Mouse (Mus musculus): ENCODE measurements around the gene Exoc6b.
"Not testable (repeated sequence)": the region's sequence is repeated elsewhere in the genome, so short reads cannot be mapped to it uniquely, and the experiment has no call there.

The Exoc6b gene

DNA sequence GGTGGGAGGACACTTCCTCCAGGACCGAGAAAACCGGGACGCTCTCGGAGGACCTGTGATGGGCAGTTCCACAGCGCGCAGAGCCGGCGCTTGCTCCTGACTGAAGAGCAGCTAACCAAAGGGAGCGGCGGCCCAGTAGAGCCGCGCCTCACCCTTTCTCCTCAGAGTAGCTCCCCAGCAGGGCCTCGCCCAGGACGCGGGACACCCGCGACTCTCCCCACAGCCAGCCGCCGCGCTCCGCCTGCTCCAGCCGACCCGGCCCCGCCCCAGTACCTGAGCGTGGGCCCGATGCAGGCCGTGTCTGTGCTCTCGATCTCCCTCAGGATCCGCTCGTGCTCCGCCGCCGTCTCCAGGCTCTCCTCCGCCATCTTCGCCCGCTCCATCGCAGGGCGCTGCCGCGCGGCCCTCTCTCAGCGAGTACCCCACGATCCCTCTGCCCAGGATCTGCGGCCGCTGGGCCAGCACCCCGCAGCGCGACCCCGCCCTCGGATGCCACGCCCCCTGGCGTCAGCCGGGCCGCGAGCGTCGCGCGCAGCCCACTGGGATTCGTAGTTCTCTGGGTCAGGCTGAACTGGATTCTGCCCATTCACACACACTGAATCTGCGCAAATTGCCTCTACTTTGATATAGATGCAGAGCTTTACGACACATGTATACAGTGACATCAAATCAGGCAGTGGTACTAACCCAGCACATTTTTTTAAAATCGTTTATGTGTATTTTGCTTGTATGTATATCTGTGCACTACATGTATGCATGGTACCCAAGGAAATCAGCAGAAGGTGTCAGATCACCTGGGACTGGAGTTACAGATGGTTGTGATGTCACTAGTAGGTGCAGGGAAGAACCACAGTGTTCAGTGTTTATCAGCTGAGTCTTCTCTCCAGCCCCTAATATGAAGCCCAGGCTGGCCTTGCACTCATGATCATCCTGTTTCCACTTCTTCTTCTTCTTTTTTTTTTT lies at the start of gene Exoc6b:
Gene Exoc6b (minus strand): TSS at position 491 of the 963 bp plus-strand sequence.
- in situ Hi-C loops (cut with MboI; ENCODE audit: unreplicated experiment in 2 of 2), result no loop called here

DNA sequence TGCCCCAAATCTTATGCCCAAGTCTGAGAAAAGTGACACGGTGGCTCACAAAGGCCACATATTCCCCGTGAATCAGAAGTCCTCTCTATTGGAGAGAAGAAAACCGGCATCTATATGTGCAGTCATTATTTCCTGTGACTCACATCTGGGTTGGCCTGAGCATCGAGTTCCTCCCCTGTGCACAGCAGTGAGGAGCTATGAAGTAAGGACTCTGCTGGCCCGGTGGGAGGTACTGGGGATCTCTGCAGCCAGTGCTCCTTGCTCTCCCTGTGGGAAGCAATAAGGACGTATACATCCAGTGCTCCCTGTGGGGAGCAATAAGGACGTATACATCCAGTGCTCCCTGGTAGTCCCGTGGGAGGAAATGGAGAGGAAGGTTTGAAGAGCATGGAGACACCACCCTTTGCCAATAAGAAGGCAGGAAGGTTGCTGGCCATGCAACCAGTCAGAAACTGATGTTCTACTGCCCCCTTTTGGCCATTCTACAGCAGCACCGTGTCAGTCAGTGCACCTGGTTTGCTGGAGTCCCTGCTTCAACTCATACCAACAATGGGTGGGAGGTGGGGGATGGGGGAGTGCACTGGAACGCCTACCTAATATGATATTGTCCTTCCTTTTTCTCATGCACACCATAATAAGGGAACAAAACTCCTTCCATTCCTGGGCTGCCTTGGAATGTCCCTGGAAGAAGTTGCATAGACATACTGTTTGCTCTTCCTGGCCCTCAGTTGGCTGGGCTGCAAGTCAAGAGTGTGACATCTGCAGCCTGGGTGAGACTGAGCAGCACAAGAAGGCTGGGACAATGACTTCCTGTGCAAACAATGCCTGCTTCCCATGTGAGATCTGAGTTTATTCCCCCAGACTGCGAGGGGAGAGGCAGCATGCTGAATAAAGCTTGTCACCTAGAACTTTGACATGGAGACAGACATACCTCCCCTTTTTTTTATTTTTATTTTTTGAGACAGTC lies 48.5 kb upstream of the Exoc6b start:
- in situ Hi-C loops (cut with MboI; ENCODE audit: unreplicated experiment in 2 of 2), result loop anchor here in 1 of 2 experiments (25.0 kb wide), 1 partner anchor 1231 kb away; no protein-coding TSS in a partner anchor

DNA sequence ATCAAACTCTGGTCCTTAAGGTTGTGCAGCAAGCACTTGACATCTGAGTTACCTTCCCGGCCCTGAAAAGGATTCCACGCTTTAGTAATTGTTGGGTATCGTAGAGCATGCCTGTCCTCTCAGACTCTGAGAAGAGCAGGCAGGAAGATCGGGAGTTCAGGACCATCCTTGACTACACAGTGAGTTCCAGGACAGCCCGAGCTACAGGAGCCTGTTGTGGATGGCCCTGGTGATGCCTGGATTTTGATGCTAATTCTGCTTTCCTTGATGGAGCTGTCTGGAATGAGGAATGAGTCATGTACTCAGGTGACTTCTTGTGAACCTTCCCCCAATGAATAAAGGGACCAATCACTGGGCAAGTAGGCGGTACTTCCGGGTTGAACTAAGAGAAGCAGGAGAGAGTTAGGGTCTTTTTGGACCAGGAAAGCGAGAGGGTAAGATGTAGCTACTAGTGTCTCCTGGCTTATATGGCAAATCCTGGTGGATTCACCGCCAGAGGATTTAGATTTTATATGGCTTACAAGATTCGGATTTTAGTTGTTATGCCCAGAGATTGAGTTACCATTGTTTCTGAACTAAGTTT lies 35.8 kb upstream of the Exoc6b start:
- in situ Hi-C loops (cut with MboI; ENCODE audit: unreplicated experiment in 2 of 2), result loop anchor here in 1 of 2 experiments (25.0 kb wide), 1 partner anchor 1218 kb away; no protein-coding TSS in a partner anchor

DNA sequence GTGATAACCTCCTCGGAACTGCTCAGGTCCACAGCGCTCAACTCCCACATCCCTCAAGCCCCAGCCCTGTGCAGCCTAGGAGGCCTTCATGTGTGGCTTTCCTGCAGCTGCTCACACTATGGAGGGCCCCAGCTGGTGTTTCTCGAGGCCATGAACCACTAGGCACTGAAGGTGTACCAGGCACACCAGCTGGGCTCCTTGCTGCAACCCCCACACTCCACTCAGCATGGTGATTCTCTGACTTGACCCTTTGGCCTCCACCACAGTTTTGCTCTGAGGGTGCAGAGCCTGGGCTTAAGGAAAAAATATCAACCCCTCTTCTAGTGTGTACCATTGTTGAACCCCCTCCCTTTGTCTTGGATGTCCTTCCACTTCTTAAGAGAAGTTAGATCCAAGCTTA lies 34.0 kb upstream of the Exoc6b start:
- in situ Hi-C loops (cut with MboI; ENCODE audit: unreplicated experiment in 2 of 2), result loop anchor here in 1 of 2 experiments (25.0 kb wide), 1 partner anchor 1216 kb away; no protein-coding TSS in a partner anchor

DNA sequence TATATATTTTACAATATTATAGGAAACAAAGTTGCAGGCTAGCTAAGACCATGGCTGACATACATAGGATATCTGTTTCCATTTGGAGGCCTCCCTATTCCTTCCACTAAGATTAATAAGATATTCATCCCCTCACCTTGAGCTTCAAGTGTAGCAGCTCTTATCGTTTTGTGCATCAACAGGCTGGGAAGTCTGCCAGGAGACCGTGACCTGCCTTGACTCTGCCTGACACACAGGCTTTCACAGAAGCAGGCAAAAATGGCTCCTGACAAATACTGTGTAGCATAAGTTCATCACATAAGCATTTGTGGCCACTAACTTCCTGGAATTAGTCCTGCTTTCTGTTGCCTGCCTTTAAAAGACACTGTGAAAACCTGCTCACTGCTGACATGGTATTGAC lies 27.1 kb upstream of the Exoc6b start:
- in situ Hi-C loops (cut with MboI; ENCODE audit: unreplicated experiment in 2 of 2), result no loop called here

DNA sequence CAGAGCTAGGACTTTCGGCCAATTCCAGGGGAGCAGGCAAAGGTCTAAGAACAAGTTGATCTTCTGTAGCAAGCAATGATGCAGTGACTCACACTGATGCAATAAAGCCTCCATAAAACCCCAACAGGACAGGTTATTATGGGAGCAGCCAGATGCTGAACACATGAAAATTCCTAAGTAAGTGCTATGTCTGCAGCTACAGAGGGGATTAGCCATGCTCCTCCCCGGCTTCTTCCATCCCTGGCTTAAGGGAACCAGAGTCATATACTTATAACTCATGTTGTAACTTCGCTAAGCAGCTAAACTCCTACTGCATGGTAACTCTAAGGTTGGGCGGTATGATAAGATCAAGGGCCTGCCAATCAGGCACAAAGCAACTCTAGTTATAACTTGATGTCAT lies 18.1 kb upstream of the Exoc6b start:
- in situ Hi-C loops (cut with MboI; ENCODE audit: unreplicated experiment in 2 of 2), result no loop called here

DNA sequence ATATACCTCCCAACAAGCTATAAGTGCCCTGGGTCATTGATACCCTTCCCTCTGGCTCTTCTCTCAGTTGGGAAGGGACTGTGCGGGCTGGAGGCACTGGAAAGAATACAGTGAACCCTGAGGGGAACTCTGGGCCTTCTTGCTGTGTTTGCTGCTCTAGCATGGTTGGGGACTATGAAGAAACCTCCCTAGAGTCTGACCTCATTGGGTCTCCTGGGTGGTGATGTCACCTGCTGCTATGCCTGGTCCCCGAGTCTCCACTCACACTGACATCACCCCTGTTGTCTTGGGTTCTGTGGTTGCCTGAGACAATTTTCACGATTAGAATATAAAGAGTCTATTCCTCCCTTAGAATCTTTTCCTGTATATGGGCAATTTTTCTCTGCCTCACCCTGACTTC lies 17.3 kb upstream of the Exoc6b start:
- in situ Hi-C loops (cut with MboI; ENCODE audit: unreplicated experiment in 2 of 2), result no loop called here

DNA sequence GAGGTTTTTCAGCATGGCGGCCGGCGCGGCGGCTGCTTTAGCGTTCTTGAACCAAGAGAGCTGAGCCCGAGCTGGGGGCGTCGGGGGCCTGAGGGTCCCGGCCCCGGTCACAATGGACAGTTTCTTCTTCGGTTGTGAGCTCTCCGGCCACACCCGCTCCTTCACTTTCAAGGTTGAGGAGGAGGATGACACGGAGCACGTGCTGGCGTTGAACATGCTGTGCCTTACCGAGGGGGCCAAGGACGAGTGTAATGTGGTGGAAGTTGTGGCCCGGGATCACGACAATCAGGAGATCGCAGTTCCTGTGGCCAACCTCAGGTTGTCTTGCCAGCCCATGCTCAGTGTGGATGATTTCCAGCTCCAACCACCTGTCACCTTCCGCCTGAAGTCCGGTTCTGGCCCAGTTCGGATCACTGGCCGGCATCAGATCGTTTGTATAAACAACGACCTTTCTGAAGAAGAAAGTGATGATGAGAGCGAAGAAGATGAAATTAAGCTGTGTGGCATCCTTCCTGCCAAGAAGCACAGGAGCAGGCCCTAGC lies 6.9 kb upstream of the Exoc6b start:
- in situ Hi-C loops (cut with MboI; ENCODE audit: unreplicated experiment in 2 of 2), result not testable (repeated sequence)

DNA sequence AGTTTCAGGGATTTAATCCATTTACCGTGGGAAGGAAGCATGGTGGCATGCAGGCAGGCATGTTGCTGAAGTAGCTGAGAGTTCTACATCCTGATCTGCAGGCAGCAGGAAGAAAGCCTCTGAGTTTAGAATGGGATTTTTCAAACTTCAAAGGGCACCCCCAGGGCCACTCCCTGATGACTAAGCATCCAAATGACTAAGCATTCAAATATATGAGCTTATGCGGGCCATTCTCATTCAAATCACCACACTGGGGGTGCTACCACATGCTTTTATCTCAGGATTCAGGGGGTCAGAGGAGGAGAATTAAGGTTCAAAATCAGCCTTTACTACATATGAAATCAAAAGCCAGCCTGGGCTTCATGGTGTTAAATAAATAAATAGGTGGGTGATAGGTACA lies 5.7 kb upstream of the Exoc6b start:
- in situ Hi-C loops (cut with MboI; ENCODE audit: unreplicated experiment in 2 of 2), result no loop called here

DNA sequence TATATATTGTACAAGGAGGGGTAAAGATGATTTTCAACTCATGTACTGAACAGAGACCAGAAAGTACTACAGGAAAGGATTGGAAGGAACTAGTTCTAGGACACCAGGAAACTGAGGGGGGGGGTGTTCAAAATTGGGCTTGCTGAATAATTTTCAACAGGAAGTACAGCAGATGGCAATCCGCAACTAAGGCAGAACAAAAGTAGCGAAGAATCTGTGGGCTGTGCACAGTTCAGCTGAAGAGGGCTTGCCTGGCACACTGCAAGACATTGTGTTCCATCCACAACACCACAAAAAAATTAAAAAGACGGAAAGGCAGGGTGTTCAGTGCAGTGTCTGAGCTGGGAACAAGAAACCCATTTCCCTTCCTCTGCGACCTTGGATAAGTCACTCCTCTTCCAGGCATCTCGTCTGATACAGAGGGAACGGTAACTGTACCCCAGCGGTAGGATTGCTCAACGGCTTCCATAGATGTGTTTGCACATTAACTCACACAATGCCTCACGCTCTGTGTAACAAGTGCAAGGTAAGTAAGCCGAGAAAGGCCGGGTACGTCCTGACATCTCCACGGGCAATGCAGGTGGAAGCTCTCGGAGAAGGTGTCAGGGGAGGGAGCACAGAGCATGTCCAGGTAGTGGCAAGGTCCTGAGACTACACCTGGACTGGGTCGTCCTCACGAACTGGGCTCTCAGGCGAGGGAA lies 841 bp downstream of the Exoc6b start:
- in situ Hi-C loops (cut with MboI; ENCODE audit: unreplicated experiment in 2 of 2), result no loop called here

DNA sequence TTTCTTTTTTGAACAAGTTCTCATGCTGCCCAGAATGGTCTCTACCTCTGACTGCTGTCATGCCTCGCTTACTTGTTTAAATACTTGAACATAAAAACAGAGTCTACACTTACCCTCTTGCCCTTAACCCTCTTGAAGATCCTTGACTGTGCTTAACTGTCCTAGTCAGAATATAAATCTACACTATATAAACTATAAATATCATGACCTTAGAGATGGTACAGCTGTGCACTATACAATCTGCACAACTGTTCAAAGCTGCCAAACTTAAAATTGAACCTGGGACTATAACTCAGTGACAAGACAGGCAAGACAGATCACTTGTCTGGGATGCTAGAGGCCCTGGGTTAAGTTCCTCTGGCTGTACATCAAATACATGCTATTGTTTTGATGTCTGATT lies 11.7 kb downstream of the Exoc6b start:
- in situ Hi-C loops (cut with MboI; ENCODE audit: unreplicated experiment in 2 of 2), result no loop called here

DNA sequence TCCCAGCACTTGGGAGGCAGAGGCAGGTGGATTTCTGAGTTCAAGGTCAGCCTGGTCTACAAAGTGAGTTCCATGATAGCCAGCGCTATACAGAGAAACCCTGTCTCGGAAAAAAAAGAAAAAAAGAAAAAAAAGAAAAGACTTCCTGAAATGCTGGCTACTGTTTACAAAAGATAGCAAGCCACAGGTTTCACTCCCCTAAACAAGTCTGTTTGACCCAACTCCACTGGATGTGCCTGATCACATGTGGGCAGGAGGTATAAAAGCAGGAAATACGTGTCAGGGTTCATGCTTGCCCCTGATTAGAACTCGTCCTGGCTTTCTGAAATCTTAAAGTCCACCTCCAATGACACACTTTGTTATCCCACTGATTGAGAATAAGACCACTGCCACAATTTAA lies 18.2 kb downstream of the Exoc6b start:
- in situ Hi-C loops (cut with MboI; ENCODE audit: unreplicated experiment in 2 of 2), result no loop called here

DNA sequence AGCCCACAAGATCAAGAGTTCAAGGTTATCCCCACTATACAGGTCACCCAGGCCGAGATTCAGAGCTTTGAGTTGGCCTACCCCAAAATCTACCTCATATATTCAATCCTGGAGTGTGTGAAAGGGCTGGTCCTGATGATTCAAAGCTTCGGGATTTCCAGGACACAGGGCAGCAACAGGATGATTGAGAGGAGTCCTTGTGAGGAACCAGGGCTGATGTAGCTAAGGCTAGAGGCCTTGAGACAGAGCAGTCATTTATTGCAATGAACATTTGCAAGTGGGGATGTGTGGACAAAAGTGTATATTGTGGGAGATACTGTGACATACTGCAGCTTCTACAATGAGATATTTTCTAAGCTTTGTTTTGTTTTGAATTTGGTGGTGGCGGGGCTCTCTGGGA lies 22.8 kb downstream of the Exoc6b start:
- in situ Hi-C loops (cut with MboI; ENCODE audit: unreplicated experiment in 2 of 2), result loop anchor here in 1 of 2 experiments (25.0 kb wide), 1 partner anchor 366 kb away; the partner anchor contains the start of gene Noto

DNA sequence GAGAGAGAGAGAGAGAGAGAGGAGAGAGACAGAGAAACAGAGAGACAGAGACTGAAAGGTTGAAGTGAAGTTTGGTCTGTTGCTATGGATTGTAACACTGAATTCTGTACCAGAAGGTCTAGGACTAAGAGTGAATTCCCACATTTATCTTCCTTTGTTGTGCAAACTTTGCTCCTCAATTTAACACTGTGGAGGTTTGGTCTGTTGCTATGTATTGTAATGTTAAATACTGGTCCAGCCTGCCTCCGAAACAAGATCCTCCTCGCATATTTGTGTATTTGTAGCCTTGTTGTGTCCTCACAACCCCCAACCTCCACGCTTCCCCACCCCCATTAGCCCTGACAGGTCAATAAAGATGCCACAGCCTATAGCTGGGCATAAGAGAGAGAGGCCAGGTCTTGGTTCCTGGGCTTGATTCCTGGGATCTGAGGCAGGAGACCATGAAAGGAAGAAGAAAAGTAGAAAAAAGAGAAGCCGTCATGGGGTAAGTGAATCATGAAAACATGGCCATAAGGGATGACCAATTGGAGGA lies 24.6 kb downstream of the Exoc6b start:
- in situ Hi-C loops (cut with MboI; ENCODE audit: unreplicated experiment in 2 of 2), result loop anchor here in 1 of 2 experiments (25.0 kb wide), 1 partner anchor 368 kb away; the partner anchor contains the start of gene Noto

DNA sequence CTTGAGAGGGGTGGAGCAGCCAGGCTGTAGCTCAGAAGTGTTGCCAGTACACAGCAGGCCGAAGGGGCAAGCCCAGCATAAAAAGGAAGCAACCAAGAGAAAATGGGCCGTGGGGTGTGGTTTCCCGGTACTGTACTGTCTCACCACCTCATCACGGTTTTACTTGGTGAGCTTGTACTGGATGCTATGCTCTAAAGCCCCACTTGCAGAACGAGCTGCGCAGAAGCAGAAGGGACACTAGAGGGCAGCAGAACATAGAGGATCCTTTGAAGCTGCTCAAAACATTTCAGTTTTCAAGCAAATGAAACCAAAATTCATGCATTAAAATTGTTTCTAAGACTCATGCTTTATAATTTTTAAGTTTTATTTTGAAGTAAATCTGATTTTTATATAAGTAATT lies 31.6 kb downstream of the Exoc6b start:
- in situ Hi-C loops (cut with MboI; ENCODE audit: unreplicated experiment in 2 of 2), result loop anchor here (5.0 to 25.0 kb wide), 2 partner anchors 95 to 375 kb away; partner anchors contain the start of gene Noto (in 1 of the 2)

DNA sequence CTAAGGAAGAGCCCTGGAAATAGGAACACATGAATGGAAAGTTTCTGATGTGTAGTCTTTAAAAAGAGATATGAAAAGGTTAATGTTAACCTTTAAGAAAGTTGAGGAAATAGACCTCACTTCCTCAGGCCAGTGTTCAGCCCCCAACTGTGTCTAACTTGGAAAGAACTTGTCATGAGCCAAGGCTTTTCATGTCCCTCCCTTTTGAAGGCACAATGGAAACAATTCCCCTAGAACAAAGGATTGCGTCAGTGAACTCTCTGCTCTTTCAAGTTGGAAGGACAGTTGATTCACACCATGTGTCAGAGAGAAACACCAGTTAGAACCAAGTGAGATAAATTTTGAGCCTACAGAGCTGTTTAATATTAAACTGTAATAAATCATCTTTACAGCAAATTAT lies 39.6 kb downstream of the Exoc6b start:
- in situ Hi-C loops (cut with MboI; ENCODE audit: unreplicated experiment in 2 of 2), result loop anchor here in 1 of 2 experiments (25.0 kb wide), 1 partner anchor 383 kb away; the partner anchor contains the start of gene Noto

DNA sequence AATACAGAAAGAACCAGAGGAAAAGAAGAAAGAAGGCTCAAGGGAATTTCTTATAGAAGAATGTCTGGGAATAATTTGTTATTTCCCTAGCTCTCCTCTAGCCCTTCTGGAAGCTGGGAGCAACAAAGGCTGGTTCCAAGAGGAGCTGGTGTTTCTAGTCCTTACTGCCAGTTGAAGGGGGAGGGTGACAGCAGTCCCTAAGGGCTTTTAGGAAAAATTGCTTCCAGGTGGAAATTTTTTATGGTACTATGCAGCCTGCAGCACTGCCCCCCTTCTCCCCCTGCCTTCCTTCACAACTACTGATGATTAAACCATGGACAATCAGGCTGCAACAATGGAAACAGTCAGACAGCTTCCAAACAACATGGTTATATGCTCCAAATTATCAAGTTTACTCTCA lies 44.9 kb downstream of the Exoc6b start:
- in situ Hi-C loops (cut with MboI; ENCODE audit: unreplicated experiment in 2 of 2), result loop anchor here (25.0 kb wide), 2 partner anchors 912 to 937 kb away; no protein-coding TSS in a partner anchor

DNA sequence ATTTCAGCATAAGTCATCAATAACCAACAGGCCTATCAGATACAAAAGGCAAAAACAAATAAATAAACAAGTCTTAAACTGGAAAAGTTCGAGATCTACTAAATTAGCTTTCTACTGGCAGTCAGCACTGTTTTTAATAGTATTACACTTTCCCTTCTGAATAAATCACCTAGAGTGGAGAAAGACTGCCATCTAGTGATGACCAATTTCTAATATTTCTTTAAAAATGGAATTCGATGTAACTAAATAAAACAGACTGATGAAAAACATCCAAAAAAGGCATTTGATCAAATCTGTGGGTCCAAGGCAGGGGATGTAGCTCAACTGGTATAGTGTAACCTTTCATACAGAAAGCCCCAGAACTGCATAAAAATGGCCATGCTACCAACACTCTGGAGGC lies 52.3 kb downstream of the Exoc6b start:
- in situ Hi-C loops (cut with MboI; ENCODE audit: unreplicated experiment in 2 of 2), result loop anchor here (25.0 kb wide), 2 partner anchors 905 to 930 kb away; no protein-coding TSS in a partner anchor

DNA sequence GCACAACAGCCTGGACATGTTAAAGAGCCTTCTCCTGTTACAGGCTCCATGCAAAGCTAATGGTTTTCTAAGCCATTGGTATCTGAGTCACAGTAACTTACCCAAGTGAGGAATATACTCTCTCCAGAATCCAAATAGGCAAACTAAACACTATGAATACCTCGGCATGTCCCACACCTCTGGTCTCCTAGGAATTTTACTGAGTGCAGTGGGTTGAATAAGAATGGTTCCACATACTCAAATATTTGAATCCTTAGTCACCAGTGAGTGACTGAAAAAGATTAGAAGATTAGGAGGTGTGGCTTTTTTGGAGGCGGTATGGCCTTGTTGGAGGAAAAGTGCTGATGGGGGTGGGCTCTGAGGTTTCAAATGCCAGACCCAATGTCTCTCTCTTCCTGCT lies 55.4 kb downstream of the Exoc6b start:
- in situ Hi-C loops (cut with MboI; ENCODE audit: unreplicated experiment in 2 of 2), result loop anchor here (25.0 kb wide), 2 partner anchors 902 to 927 kb away; no protein-coding TSS in a partner anchor
